Mouse (Mus musculus) heart, adult 11 months (tissue): ENCODE data around the gene Hoxd4.

Experiments used
- DNase-seq: peaks from one replicate; pipeline ENCODE4 v3.0.0; 2022

The Hoxd4 gene

GRCm38 (mm10) chr2:74707599-74707998 lies 4.1 kb upstream of the Hoxd4 start:
- DNase-seq, result peak; percentile 81

- DNase-seq, result peak; percentile 86
These were observed 3.1 kb upstream of the Hoxd4 start for GRCm38 (mm10) chr2:74708676-74709075.

DNA sequence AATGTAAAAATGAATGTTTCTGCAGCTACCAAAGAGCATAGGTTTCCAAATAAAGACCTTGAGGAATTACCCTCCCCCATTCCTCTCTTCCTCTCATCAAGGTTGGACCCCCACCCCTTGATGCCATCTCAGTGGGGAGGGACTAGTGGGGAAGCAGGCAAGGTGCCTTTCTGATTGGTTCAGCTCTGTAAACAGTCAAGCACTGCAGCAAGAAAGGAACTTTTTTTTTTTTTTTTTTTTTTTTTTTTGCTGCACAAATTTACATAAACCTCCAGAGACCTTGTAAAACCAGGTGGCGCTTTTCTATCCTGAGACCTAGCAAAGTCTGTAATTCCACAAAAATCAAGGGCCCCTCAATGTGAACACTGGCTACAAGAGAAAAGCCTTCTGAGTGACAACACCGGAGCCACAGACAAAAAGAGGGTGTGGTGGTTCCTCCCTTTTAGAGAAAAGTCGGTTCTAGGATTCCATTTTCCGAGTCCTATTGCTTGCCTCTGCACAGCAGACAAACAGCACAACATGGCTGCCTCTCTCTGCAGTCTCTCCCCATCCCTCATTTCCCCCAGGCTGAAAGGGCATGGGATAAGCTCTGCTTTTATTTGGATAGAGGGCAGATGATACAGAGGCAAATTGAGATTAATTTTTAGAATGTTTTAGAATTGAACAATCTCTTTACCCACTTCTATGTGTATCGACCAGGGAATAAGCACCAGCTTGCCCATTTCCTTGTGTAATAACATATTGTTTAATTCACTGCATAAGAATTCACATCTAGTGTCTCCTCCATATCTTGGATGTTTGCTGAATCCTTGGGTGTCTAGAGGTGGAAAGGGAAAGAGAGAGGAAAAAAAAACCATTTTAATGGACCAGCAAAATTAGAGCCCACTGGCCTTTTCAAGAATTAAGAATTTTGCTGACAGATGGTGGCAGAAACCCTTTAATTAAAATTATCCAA lies 2.0 kb upstream of the Hoxd4 start:
- no peak for DNase-seq

DNA sequence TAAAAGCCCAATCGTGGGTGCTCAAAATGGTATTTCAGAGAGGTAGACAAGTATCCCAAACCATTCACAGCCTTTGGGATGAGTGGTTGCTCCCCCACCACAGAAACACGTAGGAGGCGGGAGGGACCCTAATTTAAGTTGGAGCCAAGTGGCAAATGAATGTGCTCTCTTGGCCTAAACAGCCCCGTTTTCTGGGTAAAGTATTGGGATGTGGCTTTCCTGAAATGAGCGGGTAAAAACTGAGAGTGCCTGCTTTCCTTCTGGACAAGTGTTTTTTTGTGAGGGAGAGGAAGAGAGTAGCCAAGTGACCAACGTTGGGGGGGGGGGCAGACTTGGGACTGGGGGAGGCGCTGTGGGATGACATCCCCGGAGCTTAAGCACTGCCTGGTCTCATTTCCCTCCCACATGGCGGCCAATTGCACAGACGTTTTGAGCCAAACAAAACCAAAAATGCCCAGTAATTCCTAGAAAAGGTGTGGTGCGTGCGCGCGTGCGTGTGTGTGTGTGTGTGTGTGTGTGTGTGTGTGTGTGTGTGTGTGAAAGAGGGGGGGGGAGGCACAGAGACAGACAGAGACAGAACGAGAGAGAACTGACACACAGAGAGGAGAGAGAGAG lies 693 bp upstream of the Hoxd4 start:
- DNase-seq, result no peak

GRCm38 (mm10) chr2:74713239-74714150 lies 1.8 kb downstream of the Hoxd4 start:
- no peak for DNase-seq

- no peak for DNase-seq
These were observed 2.5 kb downstream of the Hoxd4 start for GRCm38 (mm10) chr2:74714156-74714789.

GRCm38 (mm10) chr2:74714881-74715280 lies 3.2 kb downstream of the Hoxd4 start:
- DNase-seq, result no peak

DNA sequence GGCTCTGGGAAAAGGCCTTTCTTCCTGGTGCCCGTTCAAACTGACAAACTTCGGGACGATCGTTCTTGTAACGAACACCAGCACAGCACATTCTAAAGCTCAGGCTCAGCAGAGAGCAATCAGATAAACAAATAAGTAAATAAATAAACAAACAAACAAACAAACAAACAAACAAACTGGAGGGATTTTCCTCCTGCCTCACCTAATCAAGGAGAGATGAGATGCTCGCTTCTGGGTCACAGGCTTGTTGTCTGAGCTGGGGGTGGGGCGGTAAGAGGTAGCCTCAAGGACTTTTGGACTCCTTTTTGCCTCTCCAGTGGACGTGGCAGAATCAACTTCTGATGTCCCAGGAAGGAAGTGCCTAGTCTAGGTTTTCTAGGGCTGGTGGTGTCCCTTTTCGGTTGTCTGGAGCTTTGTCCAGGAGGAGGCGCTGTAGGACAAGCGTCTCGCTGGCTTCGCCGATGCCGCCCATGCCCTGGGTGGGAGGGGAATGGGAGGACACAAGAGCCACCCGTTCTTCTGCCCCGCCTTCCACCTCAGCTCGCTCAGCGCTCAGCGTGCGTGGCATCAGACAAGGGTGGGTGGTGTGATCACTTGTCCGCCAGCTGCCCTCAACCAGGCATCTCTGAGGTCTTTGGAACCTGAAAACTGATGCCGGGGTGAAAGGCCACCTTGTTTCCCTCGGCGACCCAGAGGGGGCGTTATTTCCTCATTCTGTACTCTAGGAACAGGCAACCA lies 3.9 kb downstream of the Hoxd4 start:
- peak; percentile 97 for DNase-seq

GRCm38 (mm10) chr2:74720384-74720783 lies 8.7 kb downstream of the Hoxd4 start:
- DNase-seq, result no peak

DNA sequence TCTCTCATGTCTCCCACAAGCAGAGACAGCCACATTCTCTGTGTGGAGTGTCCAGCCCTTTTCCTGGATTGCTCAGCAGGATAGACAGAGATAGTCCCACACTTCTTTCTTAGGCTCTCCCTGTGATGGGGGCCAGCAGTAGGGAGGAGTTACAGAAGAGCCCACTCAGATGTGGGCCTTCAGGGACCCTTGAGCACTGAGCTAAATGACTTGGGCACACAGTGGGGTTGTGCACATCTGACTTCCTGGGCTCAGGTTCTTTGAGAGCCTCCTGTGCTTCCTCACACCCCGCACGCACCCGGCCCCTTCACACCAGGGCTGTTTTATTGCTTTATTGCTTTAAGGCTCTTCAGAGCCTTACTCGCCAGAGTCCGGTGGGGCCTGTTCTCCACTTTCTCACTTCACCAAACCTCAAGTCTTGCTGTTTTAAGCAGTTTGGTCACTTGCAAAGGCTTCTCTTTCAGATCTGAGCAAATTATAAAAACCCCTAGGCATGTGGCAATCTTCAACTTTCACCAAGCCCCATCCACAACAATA lies 9.3 kb downstream of the Hoxd4 start:
- DNase-seq, result no peak

DNA sequence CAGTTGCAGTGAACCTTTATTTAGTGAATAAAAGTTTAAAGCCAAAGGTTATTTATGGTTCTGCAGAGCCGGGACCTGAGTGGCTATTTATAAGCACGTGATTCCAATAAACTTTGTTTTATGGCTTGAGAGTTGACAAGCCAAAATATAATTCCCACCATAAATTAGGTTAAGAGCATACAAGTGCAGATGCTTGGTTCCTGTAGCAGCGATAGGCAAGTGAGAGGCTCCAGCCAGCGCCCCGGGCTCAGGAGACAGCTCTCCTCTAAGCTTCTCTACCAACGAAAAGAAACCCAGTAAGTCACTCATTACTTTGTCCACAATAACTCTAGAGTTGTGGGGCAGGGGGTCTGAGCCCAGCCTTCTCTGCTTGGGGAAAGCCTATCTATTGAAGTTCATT lies 10.2 kb downstream of the Hoxd4 start:
- no peak for DNase-seq

DNA sequence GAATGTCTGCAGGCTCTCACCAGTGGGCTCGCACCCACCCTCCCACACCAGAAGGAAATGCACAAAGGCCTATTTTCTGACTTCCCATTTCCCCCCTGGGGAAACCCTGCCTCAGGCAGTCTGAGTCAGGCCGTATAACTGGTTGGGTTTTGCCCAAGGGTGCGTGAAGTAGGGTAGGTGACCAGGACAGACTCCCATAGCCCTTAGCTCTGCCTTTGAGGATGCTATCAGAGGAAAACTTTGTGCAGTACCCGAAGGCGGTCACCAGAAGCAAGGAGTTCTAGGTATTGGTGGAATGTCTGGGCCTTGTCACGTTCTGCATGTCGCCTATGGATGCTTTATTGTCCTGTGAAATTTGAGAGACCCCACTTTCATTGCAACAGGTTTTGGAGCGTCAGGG lies 11.2 kb downstream of the Hoxd4 start:
- DNase-seq, result no peak

- DNase-seq, result peak; percentile 69
These were observed 12.7 kb downstream of the Hoxd4 start for GRCm38 (mm10) chr2:74724244-74725015.

- peak; percentile 71 for DNase-seq
These were observed 13.4 kb downstream of the Hoxd4 start for GRCm38 (mm10) chr2:74725171-74725570.

GRCm38 (mm10) chr2:74726551-74726950 lies 14.8 kb downstream of the Hoxd4 start, which contains the start of gene Gm28230:
Gene Gm28230, plus strand, starts transcription at chr2:74726728.
- DNase-seq, result peak; percentile 83

GRCm38 (mm10) chr2:74726973-74727639 lies 15.4 kb downstream of the Hoxd4 start:
- no peak for DNase-seq

DNA sequence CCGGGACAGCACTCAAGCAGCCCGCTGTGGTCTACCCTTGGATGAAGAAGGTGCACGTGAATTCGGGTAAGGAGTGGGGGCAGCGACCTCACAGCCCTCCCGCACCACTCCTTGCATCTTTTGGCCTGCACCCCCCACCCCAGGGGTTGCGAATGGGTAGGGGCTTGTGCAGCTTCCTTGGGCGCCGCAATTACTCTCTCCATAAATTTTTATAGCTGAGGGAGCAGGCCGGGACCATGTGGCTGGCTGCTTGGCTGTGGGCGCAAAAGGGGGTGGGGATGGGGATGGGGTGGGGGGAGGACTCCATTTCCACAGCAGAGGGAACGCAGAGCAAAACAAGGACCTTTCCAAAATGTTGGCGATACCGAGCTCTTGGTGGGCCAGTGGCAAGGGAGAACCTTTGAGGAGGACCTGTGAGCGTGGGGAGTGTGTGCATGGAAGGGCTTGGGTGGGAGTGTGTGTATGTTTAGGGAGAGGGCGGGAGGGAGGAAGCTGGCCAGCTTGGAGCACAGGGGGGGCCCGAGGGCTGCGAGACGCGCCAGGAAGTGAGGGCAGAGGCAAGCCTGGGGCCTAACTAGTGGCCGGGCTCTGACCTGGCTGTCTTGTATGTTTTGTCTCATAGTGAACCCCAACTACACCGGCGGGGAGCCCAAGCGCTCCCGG lies 16.0 kb downstream of the Hoxd4 start:
- peak; percentile 86 for DNase-seq

- no peak for DNase-seq
These were observed 16.6 kb downstream of the Hoxd4 start for GRCm38 (mm10) chr2:74728303-74728680.

DNA sequence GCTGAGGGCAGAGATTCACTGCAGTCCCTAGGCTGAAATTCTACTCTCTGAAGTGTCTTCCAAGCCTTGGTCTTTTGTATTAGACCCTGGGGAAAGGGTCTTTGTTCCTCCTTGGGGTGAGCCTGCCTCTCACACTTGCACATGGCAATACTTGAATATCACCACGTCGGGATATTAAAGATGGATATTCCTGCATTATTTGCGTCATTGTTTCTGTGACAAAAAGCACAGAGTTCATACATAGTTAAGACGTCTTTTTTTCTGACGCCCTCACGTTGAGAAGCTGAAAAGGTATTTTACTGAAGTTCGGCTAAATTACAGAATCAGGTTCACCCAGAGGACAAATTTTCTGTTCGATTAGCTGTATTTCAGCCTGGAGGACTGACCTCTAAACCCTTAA lies 18.6 kb downstream of the Hoxd4 start:
- DNase-seq, result no peak

DNA sequence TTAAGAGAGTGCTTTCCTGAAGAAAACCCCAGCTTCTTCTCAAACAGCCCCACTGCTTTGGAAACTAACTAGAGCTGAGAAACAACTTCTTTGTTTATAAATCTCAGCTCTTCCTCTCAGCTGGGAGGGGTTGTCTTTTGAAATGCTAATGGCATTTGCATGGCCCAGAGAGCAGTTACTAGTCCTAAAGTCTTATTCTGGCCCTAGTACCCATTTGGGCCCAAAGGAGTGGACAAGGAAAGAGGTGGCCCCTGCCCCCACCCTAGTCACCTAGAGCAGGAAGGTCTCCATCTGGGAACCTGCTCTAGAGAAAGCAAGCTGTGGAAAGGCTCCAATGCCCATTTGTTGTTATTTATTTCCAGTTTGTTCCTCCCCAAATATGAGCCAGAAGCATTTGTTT lies 19.3 kb downstream of the Hoxd4 start:
- no peak for DNase-seq
